Mouse (Mus musculus) limb, embryonic 10.5 days (tissue): ENCODE data around the gene Urb1. TPM values are rescaled to one million over a fixed set of nuclear protein-coding genes. Genes with fewer than 3 reads are reported as not detected.

Experiments
- DNase-seq: peaks from one replicate; pipeline ENCODE4 v3.0.0-alpha.2; 2017; ENCODE audit warnings: low spot score
- H3K27ac ChIP-seq: fragments of 300-500 bp; sonication (generic); 2 replicates; pipeline ENCODE4 v1.5.1; 2016; ENCODE audit warnings: mild to moderate bottlenecking
- H3K27me3 ChIP-seq: fragments of 300-500 bp; sonication (generic); 2 replicates; pipeline ENCODE4 v1.6.1; 2016; ENCODE audit warnings: low read depth, mild to moderate bottlenecking; ENCODE audit not compliant: poor library complexity, severe bottlenecking
- H3K36me3 ChIP-seq: fragments of 300-500 bp; sonication (generic); 2 replicates; pipeline ENCODE4 v1.6.1; 2016; ENCODE audit warnings: mild to moderate bottlenecking, moderate library complexity
- H3K4me1 ChIP-seq: fragments of 300-500 bp; sonication (generic); 2 replicates; pipeline ENCODE4 v1.6.1; 2016
- H3K4me3 ChIP-seq: fragments of 300-500 bp; sonication (generic); 2 replicates; pipeline ENCODE4 v1.5.1; 2016; ENCODE audit warnings: mild to moderate bottlenecking, moderate library complexity
- H3K9me3 ChIP-seq: fragments of 300-500 bp; sonication (generic); replicated peaks from 2 replicates; pipeline ENCODE4 v1.6.1; 2016; ENCODE audit warnings: mild to moderate bottlenecking
- WGBS: fragments of 180-500 bp; shearing (Covaris S2); methylation state at CpG from one replicate; pipeline ENCODE4 v1.1.7; 2016; 5-methylcytosine and 5-hydroxymethylcytosine counted together
- polyA plus RNA-seq: library from polyadenylated mRNA; unstranded; fragments of >200 nt; fragmentation: Nextera tagmentation; extraction: Ambion mirVana; gene quantifications from 2 replicates; pipeline ENCODE4 v1.2.1, GENCODE M21; 2016

Urb1 gene
- 14.1 and 14.2 TPM in 2 replicates for polyA plus RNA-seq

- Histone ChIP-seq H3K4me1 (peaks cover 19% of the 10 kb centered on the region), H3K4me3 (peak within 1 kb of the TSS; percentile 94), H3K9me3 (no peaks in the 10 kb centered on the region), H3K27me3 (no peaks in the 10 kb centered on the region), H3K27ac (peak within 1 kb of the TSS; percentile 80), H3K36me3 (peaks cover 4% of the 10 kb centered on the region)
- peak; percentile 100 for DNase-seq
- under 1% methylated on average over 47 of the region's 47 CpGs for WGBS
These were observed at the start of gene Urb1 for GRCm38 (mm10) chr16:90809975-90810715. Gene Urb1, minus strand, starts transcription at chr16:90810413.

GRCm38 (mm10) chr16:90858206-90858605, 48.0 kb upstream of the Urb1 start:
- Histone ChIP-seq H3K4me1 (peaks cover 18% of the 10 kb centered on the region), H3K9me3 (no peaks in the 10 kb centered on the region), H3K27ac (no peak overlapping the region), H3K27me3 (no peaks in the 10 kb centered on the region), H3K4me3 (no peak overlapping the region), H3K36me3 (no peaks in the 10 kb centered on the region)
- WGBS: 90% methylated on average over 4 of the region's 4 CpGs
- no peak for DNase-seq

GRCm38 (mm10) chr16:90856552-90857200, 46.5 kb upstream of the Urb1 start:
- Histone ChIP-seq H3K27me3 (no peaks in the 10 kb centered on the region), H3K4me1 (peaks cover 30% of the 10 kb centered on the region), H3K9me3 (no peaks in the 10 kb centered on the region), H3K4me3 (no peak overlapping the region), H3K27ac (no peak overlapping the region), H3K36me3 (no peaks in the 10 kb centered on the region)
- WGBS: 86% methylated on average over 6 of the region's 6 CpGs
- DNase-seq: no peak

- 57% methylated on average over 11 of the region's 11 CpGs for WGBS
- Histone ChIP-seq H3K4me1 (peaks cover 62% of the 10 kb centered on the region), H3K4me3 (peak overlapping the region; percentile 6; the same call in 1 of the 2 replicates), H3K27ac (peak overlapping the region; percentile 85), H3K27me3 (no peaks in the 10 kb centered on the region), H3K36me3 (no peaks in the 10 kb centered on the region), H3K9me3 (no peaks in the 10 kb centered on the region)
- DNase-seq: no peak
These were observed 41.6 kb upstream of the Urb1 start for GRCm38 (mm10) chr16:90851621-90852334.

GRCm38 (mm10) chr16:90850881-90851280, 40.7 kb upstream of the Urb1 start:
- H3K27me3 ChIP-seq: no peaks in the 10 kb centered on the region
- no peaks in the 10 kb centered on the region for H3K36me3 ChIP-seq
- H3K4me1 ChIP-seq: peaks cover 62% of the 10 kb centered on the region
- no peaks in the 10 kb centered on the region for H3K9me3 ChIP-seq
- H3K4me3 ChIP-seq: no peak overlapping the region
- WGBS: 70% methylated on average over 7 of the region's 7 CpGs
- H3K27ac ChIP-seq: peak overlapping the region; percentile 85; the same call in 1 of the 2 replicates
- DNase-seq: no peak

GRCm38 (mm10) chr16:90849262-90849661, 39.0 kb upstream of the Urb1 start:
- Histone ChIP-seq H3K36me3 (no peaks in the 10 kb centered on the region), H3K27ac (peak overlapping the region; percentile 71), H3K9me3 (no peaks in the 10 kb centered on the region), H3K4me1 (peaks cover 49% of the 10 kb centered on the region), H3K4me3 (no peak overlapping the region), H3K27me3 (no peaks in the 10 kb centered on the region)
- WGBS: 49% methylated on average over 12 of the region's 12 CpGs
- DNase-seq: peak; percentile 59

- WGBS: 87% methylated on average over 7 of the region's 7 CpGs
- H3K27ac ChIP-seq: peak overlapping the region; percentile 71
- no peaks in the 10 kb centered on the region for H3K27me3 ChIP-seq
- peaks cover 46% of the 10 kb centered on the region for H3K4me1 ChIP-seq
- no peaks in the 10 kb centered on the region for H3K36me3 ChIP-seq
- no peak for DNase-seq
- H3K9me3 ChIP-seq: no peaks in the 10 kb centered on the region
- no peak overlapping the region for H3K4me3 ChIP-seq
These were observed 38.5 kb upstream of the Urb1 start for GRCm38 (mm10) chr16:90848697-90849096.

- Histone ChIP-seq H3K27me3 (0 out of 2 replicates have a peak, but pooled peaks cover 4% of the 10 kb centered on the region), H3K4me1 (peaks cover 26% of the 10 kb centered on the region), H3K9me3 (no peaks in the 10 kb centered on the region), H3K36me3 (no peaks in the 10 kb centered on the region), H3K27ac (no peak overlapping the region), H3K4me3 (no peak overlapping the region)
- WGBS: 88% methylated on average over 13 of the region's 13 CpGs
- DNase-seq: no peak
These were observed 35.4 kb upstream of the Urb1 start for GRCm38 (mm10) chr16:90845591-90845990.

GRCm38 (mm10) chr16:90845038-90845437, 34.8 kb upstream of the Urb1 start:
- DNase-seq: no peak
- H3K36me3 ChIP-seq: no peaks in the 10 kb centered on the region
- H3K27ac ChIP-seq: no peak overlapping the region
- H3K9me3 ChIP-seq: no peaks in the 10 kb centered on the region
- 0 out of 2 replicates have a peak, but pooled peaks cover 4% of the 10 kb centered on the region for H3K27me3 ChIP-seq
- 92% methylated on average over 6 of the region's 6 CpGs for WGBS
- peaks cover 21% of the 10 kb centered on the region for H3K4me1 ChIP-seq
- H3K4me3 ChIP-seq: no peak overlapping the region

- Histone ChIP-seq H3K27me3 (0 out of 2 replicates have a peak, but pooled peaks cover 4% of the 10 kb centered on the region), H3K4me3 (no peak overlapping the region), H3K4me1 (0 out of 2 replicates have a peak, but pooled peaks cover 4% of the 10 kb centered on the region), H3K36me3 (no peaks in the 10 kb centered on the region), H3K9me3 (no peaks in the 10 kb centered on the region), H3K27ac (no peak overlapping the region)
- WGBS: 88% methylated on average over 9 of the region's 9 CpGs
- DNase-seq: no peak
These were observed 32.0 kb upstream of the Urb1 start for GRCm38 (mm10) chr16:90842164-90842563.

- H3K4me1 ChIP-seq: peaks cover 10% of the 10 kb centered on the region; the same call in 1 of the 2 replicates
- no peak overlapping the region for H3K4me3 ChIP-seq
- no peaks in the 10 kb centered on the region for H3K36me3 ChIP-seq
- 85% methylated on average over 8 of the region's 8 CpGs for WGBS
- no peaks in the 10 kb centered on the region for H3K9me3 ChIP-seq
- no peak overlapping the region for H3K27ac ChIP-seq
- H3K27me3 ChIP-seq: peaks cover 34% of the 10 kb centered on the region
- no peak for DNase-seq
These were observed 27.2 kb upstream of the Urb1 start for GRCm38 (mm10) chr16:90837431-90837830.

GRCm38 (mm10) chr16:90833041-90833791, 23.0 kb upstream of the Urb1 start:
- Histone ChIP-seq H3K27me3 (peaks cover 72% of the 10 kb centered on the region), H3K4me1 (peaks cover 33% of the 10 kb centered on the region), H3K36me3 (no peaks in the 10 kb centered on the region), H3K9me3 (no peaks in the 10 kb centered on the region), H3K27ac (no peak overlapping the region), H3K4me3 (no peak overlapping the region)
- WGBS: 43% methylated on average over 9 of the region's 9 CpGs
- no peak for DNase-seq
